Mouse (Mus musculus): ENCODE results near the gene Amhr2.

Gene Amhr2

GRCm38 (mm10) chr15:102473246-102473645 lies 28.1 kb downstream of the Amhr2 start:
- no peak for DNase-seq

- DNase-seq = no peak
These were observed 29.4 kb downstream of the Amhr2 start for GRCm38 (mm10) chr15:102474520-102474919.

- no peak for DNase-seq
These were observed 38.0 kb downstream of the Amhr2 start for GRCm38 (mm10) chr15:102483136-102483535.

- DNase-seq = no peak
These were observed 40.7 kb downstream of the Amhr2 start for GRCm38 (mm10) chr15:102485853-102486252.

GRCm38 (mm10) chr15:102487664-102488063 lies 42.5 kb downstream of the Amhr2 start:
- no peak for DNase-seq

GRCm38 (mm10) chr15:102498322-102498721 lies 53.2 kb downstream of the Amhr2 start:
- no peak for DNase-seq

- no peak for DNase-seq
These were observed 54.2 kb downstream of the Amhr2 start for GRCm38 (mm10) chr15:102499370-102499769.

GRCm38 (mm10) chr15:102499851-102500250 lies 54.7 kb downstream of the Amhr2 start:
- no peak for DNase-seq

GRCm38 (mm10) chr15:102500479-102500878 lies 55.3 kb downstream of the Amhr2 start:
- DNase-seq = no peak

GRCm38 (mm10) chr15:102501084-102501814 lies 56.1 kb downstream of the Amhr2 start:
- no peak for DNase-seq

GRCm38 (mm10) chr15:102502254-102502840 lies 57.2 kb downstream of the Amhr2 start:
- DNase-seq = no peak

- DNase-seq = no peak
These were observed 58.3 kb downstream of the Amhr2 start, which contains the start of gene Gm10337 for GRCm38 (mm10) chr15:102503447-102503846. Gene Gm10337 (plus strand): TSS chr15:102503722.
